Mouse (Mus musculus) cerebellum, adult 8-10 months (tissue): ENCODE data around the gene Chit1.

Experiments used
- DNase-seq: peaks from one replicate; pipeline ENCODE4 v3.0.0; 2022

Gene Chit1

GRCm38 (mm10) chr1:134110979-134111378, at the start of gene Chit1:
TSS of gene Chit1 (plus strand) at chr1:134111242.
- DNase-seq: no peak

- no peak for DNase-seq
Measured at GRCm38 (mm10) chr1:134061915-134062314, 49.1 kb upstream of the Chit1 start.

- no peak for DNase-seq
Measured at GRCm38 (mm10) chr1:134062411-134063085, 48.5 kb upstream of the Chit1 start.

GRCm38 (mm10) chr1:134063086-134063772, 47.8 kb upstream of the Chit1 start:
- DNase-seq: no peak

GRCm38 (mm10) chr1:134063773-134064125, 47.3 kb upstream of the Chit1 start:
- DNase-seq: no peak

- DNase-seq: no peak
Measured at GRCm38 (mm10) chr1:134064296-134064831, 46.7 kb upstream of the Chit1 start.

- no peak for DNase-seq
Measured at GRCm38 (mm10) chr1:134065241-134065809, 45.7 kb upstream of the Chit1 start.

GRCm38 (mm10) chr1:134066554-134066953, 44.5 kb upstream of the Chit1 start:
- DNase-seq: no peak

GRCm38 (mm10) chr1:134067143-134067619, 43.9 kb upstream of the Chit1 start:
- no peak for DNase-seq

GRCm38 (mm10) chr1:134070099-134070669, 40.9 kb upstream of the Chit1 start:
- DNase-seq: no peak

GRCm38 (mm10) chr1:134071411-134072018, 39.5 kb upstream of the Chit1 start:
- no peak for DNase-seq

GRCm38 (mm10) chr1:134073061-134073564, 37.9 kb upstream of the Chit1 start:
- DNase-seq: no peak

GRCm38 (mm10) chr1:134073658-134074057, 37.4 kb upstream of the Chit1 start:
- DNase-seq: no peak

- no peak for DNase-seq
Measured at GRCm38 (mm10) chr1:134074184-134074583, 36.9 kb upstream of the Chit1 start.

GRCm38 (mm10) chr1:134074606-134075005, 36.4 kb upstream of the Chit1 start:
- no peak for DNase-seq

GRCm38 (mm10) chr1:134075532-134075931, 35.5 kb upstream of the Chit1 start:
- no peak for DNase-seq

- DNase-seq: no peak
Measured at GRCm38 (mm10) chr1:134076789-134077188, 34.3 kb upstream of the Chit1 start.

- DNase-seq: peak; percentile 63
Measured at GRCm38 (mm10) chr1:134077389-134078060, 33.5 kb upstream of the Chit1 start.

- DNase-seq: no peak
Measured at GRCm38 (mm10) chr1:134078061-134078795, 32.8 kb upstream of the Chit1 start.

- DNase-seq: peak; percentile 98
Measured at GRCm38 (mm10) chr1:134078802-134079476, 32.1 kb upstream of the Chit1 start, which contains the start of gene Btg2. TSS of gene Btg2 (minus strand) at chr1:134079120.
